Mouse (Mus musculus) ES-Bruce4 (cell line): ENCODE data around the gene Galk1.

ENCODE experiments used
- CTCF ChIP-seq: IDR thresholded peaks from one replicate; pipeline ENCODE4 v1.8.1; 2011; ENCODE audit warnings: low read depth, low read length
- POLR2A ChIP-seq: IDR thresholded peaks from one replicate; pipeline ENCODE4 v1.8.1; 2011; ENCODE audit warnings: low read length; ENCODE audit not compliant: insufficient read depth

DNA sequence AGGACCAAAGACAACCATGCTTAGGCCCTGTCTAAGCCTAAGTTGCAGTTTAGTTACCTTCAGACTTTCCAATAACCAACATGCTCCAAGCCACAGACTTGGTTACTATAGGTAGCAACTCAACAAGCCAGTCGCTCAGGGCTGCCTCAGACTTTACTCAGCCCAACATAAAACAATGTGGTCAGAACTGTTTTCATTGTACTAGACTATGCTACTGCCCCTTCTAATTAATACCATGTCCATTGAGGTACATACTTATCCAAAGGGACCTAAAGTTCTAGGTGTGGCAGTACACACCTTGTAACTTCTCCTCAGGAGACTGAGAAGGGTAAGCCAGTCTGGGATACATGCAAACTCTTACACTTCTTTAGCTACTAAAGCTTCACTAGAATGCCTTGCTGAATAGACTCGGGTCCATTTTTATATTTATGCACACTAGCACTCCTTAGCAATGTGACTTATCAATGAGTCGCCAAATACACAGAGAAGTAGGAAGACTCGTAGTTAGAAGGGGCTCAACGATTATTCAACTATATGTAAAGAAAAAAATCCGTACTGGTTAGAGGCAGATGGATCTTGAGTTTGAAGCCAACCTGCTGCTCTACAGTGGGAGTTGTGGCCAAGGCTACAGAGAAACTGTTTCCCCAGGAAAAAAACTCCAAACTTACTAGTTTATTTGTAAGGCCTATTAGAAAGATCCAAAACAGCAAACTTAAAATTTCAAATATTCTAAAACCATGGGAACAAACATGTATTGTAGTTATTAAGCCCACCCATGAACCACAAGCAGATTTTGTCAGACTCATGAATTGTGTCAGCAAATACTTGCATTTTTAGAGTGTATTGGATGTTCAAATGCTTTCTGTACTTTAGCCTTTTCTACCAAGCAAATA, 9.1 kb upstream of the Galk1 start:
- no peak for TF ChIP-seq CTCF
- TF ChIP-seq POLR2A: no peak
